Mouse (Mus musculus) gastrocnemius, postnatal 4 days (tissue): ENCODE results near the gene Klhl33. TPM values are rescaled to one million over a fixed set of nuclear protein-coding genes. Genes with fewer than 3 reads are reported as not detected.
"Not testable (repeated sequence)": the region's sequence is repeated elsewhere in the genome, so short reads cannot be mapped to it uniquely, and the experiment has no call there.

ENCODE experiments used
- DNase-seq, 2 experiments: peaks; one replicate each; pipeline ENCODE4 v3.0.0; 2021 to 2022; ENCODE audit warnings: low spot score in 2 of 2, mixed read lengths in 2 of 2
- long read RNA-seq, 2 experiments: library from polyadenylated mRNA; stranded (forward); transcript quantifications; one replicate each; pipeline ENCODE4 v2.0.0; 2021
- total RNA-seq, 2 experiments: library from RNA; stranded (reverse); gene quantifications; 2 replicates each; pipeline ENCODE4 v1.2.3; 2021

Gene Klhl33
- 10 to 100 TPM in 1 of 2 experiments, 1 to 10 TPM in 1; 5.8 to 10.1 TPM for total RNA-seq
- long read RNA-seq, experiment 1, partial matches to known transcripts, result 1 of 4 reads
- long read RNA-seq, experiment 1, other reads (novel, unspliced or antisense), result 1 of 4 reads
- long read RNA-seq, experiment 2, full-length matches to known transcripts, result 1 of 1 reads
- long read RNA-seq, experiment 2, partial matches to known transcripts, result 0 of 1 reads
- long read RNA-seq, experiment 2, other reads (novel, unspliced or antisense), result 0 of 1 reads

GRCm38 (mm10) chr14:50897374-50897765 lies at the start of gene Klhl33:
Gene Klhl33, minus strand, starts transcription at chr14:50897507.
- no peak for DNase-seq

- DNase-seq, result not testable (repeated sequence)
Observed at GRCm38 (mm10) chr14:50945526-50945925, 48.2 kb upstream of the Klhl33 start.

- DNase-seq, result not testable (repeated sequence)
Observed at GRCm38 (mm10) chr14:50945081-50945480, 47.8 kb upstream of the Klhl33 start.

- DNase-seq, result not testable (repeated sequence)
Observed at GRCm38 (mm10) chr14:50944668-50945033, 47.3 kb upstream of the Klhl33 start.

GRCm38 (mm10) chr14:50943932-50944667 lies 46.8 kb upstream of the Klhl33 start, which contains the start of gene Gm49342:
Gene Gm49342, plus strand, starts transcription at chr14:50944517.
- DNase-seq, result peak; percentile 91 to 95

- no peak for DNase-seq
Observed at GRCm38 (mm10) chr14:50938940-50939339, 41.6 kb upstream of the Klhl33 start.

- no peak for DNase-seq
Observed at GRCm38 (mm10) chr14:50938119-50938908, 41.0 kb upstream of the Klhl33 start.

GRCm38 (mm10) chr14:50936649-50937048 lies 39.3 kb upstream of the Klhl33 start:
- DNase-seq, result no peak

GRCm38 (mm10) chr14:50931493-50932020 lies 34.2 kb upstream of the Klhl33 start:
- no peak for DNase-seq

GRCm38 (mm10) chr14:50930754-50931492 lies 33.6 kb upstream of the Klhl33 start, which contains the start of the genes Pip4p1 and Pnp:
Gene Pip4p1, minus strand, starts transcription at chr14:50930856.
Gene Pnp, plus strand, starts transcription at chr14:50931082.
- peak; percentile 98 to 99 for DNase-seq

- DNase-seq, result no peak
Observed at GRCm38 (mm10) chr14:50930377-50930753, 33.1 kb upstream of the Klhl33 start.

- DNase-seq, result no peak
Observed at GRCm38 (mm10) chr14:50929951-50930350, 32.6 kb upstream of the Klhl33 start.

- no peak for DNase-seq
Observed at GRCm38 (mm10) chr14:50927366-50927765, 30.1 kb upstream of the Klhl33 start.

GRCm38 (mm10) chr14:50925111-50925920 lies 28.0 kb upstream of the Klhl33 start:
- DNase-seq, result no peak

GRCm38 (mm10) chr14:50924281-50925064 lies 27.2 kb upstream of the Klhl33 start, which contains the start of the genes Osgep and Apex1:
Gene Osgep, minus strand, starts transcription at chr14:50924893.
Gene Apex1, plus strand, starts transcription at chr14:50924968.
- DNase-seq, result peak; percentile 91 to 96

- not testable (repeated sequence) for DNase-seq
Observed at GRCm38 (mm10) chr14:50923437-50923836, 26.1 kb upstream of the Klhl33 start.

GRCm38 (mm10) chr14:50911356-50911755 lies 14.0 kb upstream of the Klhl33 start:
- no peak for DNase-seq

GRCm38 (mm10) chr14:50908126-50908525 lies 10.8 kb upstream of the Klhl33 start:
- DNase-seq, result no peak

- not testable (repeated sequence) for DNase-seq
Observed at GRCm38 (mm10) chr14:50905327-50905726, 8.0 kb upstream of the Klhl33 start.
